Mouse (Mus musculus): ENCODE data around the gene Slc31a1. TPM values are rescaled to one million over a fixed set of nuclear protein-coding genes. Genes with fewer than 3 reads are reported as not detected.

The Slc31a1 gene
- polyA plus RNA-seq, 1 experiment from 2014 or later = 44.2 TPM

DNA sequence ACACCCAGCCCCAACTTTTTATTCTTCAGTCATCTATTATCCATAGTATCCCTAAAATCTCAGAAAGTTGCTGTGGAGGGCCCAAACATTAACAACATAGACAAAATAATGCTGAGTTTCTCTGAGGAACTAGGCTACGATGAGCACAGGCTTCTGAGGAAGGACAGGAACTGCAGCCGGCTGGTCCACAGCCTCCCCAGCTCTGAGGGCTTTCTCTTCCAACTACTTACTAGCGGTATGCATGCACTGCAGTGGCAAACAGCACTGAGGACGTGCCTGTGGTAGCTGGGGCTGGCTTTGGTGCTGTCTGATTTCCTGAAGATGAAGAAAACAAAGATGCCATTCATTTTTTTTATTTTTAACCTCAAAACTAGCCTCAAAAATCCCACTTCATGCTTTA is 14.7 kb upstream of the Slc31a1 start:
- no peaks in the 10 kb centered on the region for H3K4me1 ChIP-seq (replicated peaks)
- no peaks in the 10 kb centered on the region for H3K9me3 ChIP-seq
- no peak for ATAC-seq (ENCODE audit: low FRiP score)
- no peaks in the 10 kb centered on the region for H3K27me3 ChIP-seq
- no peak overlapping the region for H3K4me3 ChIP-seq
- peaks cover 47% of the 10 kb centered on the region for H3K36me3 ChIP-seq
- no peak overlapping the region for H3K4me2 ChIP-seq
- no peak overlapping the region for H3K9ac ChIP-seq
- no peak overlapping the region for H3K27ac ChIP-seq
- 87% methylated on average over 4 of the region's 4 CpGs for WGBS

DNA sequence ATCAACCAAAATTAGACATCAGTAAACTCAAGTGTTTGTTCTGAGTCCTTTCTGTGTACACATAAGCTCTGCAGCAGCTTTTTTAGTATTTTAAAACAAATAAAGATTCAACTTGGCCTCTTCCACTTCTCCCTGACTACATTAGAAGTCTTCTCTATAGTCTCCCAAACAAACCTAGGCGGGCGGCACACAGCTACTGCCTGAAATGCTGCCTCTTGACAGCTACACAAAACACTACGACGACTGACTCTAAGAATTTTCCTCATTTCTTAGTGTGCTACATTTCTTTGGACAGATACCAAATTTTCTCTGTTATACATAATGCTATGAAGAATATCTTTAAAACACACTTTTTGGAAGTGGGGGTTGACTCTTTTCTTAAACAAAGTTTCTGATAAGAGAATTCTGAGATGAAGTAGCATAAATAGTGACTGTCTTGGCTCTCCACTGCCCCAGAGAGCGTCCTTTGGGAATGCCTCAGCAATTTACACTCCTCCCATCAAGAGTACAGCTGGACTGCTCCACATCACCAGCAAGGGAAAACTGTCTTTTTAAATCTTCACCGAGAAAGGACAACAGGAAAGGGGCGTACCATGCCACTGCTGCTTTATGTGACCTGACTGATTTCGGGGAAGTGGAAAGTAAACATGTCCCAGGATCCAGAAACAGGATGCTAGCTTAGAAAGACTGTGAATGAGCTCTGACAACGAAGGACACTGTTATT is 12.8 kb upstream of the Slc31a1 start:
- Histone ChIP-seq H3K27me3 (no peaks in the 10 kb centered on the region), H3K4me2 (no peak overlapping the region), H3K27ac (no peak overlapping the region), H3K9ac (no peak overlapping the region), H3K36me3 (peaks cover 51% of the 10 kb centered on the region), H3K9me3 (no peaks in the 10 kb centered on the region), H3K4me1 (replicated peaks) (no peaks in the 10 kb centered on the region), H3K4me3 (no peak overlapping the region)
- 79% methylated on average over 9 of the region's 9 CpGs for WGBS
- ATAC-seq (ENCODE audit: low FRiP score) = no peak

DNA sequence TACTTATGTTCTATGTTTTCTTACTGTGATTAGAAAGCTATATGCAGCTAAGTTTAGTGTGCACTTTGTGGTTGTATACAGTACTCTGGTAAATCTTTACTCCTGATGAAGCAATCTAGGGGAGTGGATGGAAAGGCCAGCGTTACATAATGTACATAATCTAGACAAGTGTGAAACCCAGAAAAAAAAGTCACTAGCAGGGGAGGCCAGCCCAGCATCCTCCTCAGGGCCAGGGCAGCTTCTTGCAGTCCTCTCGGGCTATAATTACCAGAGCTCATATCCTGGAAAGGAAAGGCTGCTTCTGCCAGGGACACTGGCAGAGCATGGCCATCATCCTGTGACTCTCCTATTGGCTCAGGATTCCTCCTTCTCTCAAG is 12.2 kb upstream of the Slc31a1 start:
- H3K27ac ChIP-seq = peak overlapping the region; percentile 23; the same call in 1 of the 2 replicates
- H3K36me3 ChIP-seq = peaks cover 48% of the 10 kb centered on the region
- ATAC-seq (ENCODE audit: low FRiP score) = no peak
- H3K9me3 ChIP-seq = no peaks in the 10 kb centered on the region
- 81% methylated on average over 2 of the region's 2 CpGs for WGBS
- H3K4me1 ChIP-seq (replicated peaks) = no peaks in the 10 kb centered on the region
- no peak overlapping the region for H3K4me2 ChIP-seq
- no peak overlapping the region for H3K9ac ChIP-seq
- no peak overlapping the region for H3K4me3 ChIP-seq
- no peaks in the 10 kb centered on the region for H3K27me3 ChIP-seq

DNA sequence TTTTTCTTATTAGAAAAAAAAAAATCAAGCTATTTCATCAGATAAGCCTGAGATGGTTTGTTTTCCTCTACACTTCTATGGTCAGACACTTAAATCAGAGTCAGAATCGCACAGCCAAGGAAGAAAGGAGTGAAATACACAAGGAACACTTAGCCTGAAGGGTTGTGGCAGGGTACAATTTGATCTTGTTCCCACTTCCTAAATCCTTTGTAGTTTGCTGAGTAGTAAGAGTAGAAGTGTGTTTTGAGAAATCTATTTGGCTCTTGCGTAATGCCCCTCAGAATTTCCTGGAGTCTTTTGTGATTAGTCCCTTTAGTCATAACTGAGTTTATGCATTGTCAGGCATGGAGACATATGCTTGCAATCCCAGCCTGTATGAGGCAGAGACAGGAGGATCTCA is 11.2 kb upstream of the Slc31a1 start:
- 96% methylated on average over 2 of the region's 2 CpGs for WGBS
- H3K4me2 ChIP-seq = no peak overlapping the region
- H3K36me3 ChIP-seq = peaks cover 40% of the 10 kb centered on the region
- H3K27me3 ChIP-seq = no peaks in the 10 kb centered on the region
- H3K9me3 ChIP-seq = no peaks in the 10 kb centered on the region
- H3K4me3 ChIP-seq = no peak overlapping the region
- ATAC-seq (ENCODE audit: low FRiP score) = no peak
- H3K4me1 ChIP-seq (replicated peaks) = no peaks in the 10 kb centered on the region
- H3K9ac ChIP-seq = no peak overlapping the region
- H3K27ac ChIP-seq = no peak overlapping the region

DNA sequence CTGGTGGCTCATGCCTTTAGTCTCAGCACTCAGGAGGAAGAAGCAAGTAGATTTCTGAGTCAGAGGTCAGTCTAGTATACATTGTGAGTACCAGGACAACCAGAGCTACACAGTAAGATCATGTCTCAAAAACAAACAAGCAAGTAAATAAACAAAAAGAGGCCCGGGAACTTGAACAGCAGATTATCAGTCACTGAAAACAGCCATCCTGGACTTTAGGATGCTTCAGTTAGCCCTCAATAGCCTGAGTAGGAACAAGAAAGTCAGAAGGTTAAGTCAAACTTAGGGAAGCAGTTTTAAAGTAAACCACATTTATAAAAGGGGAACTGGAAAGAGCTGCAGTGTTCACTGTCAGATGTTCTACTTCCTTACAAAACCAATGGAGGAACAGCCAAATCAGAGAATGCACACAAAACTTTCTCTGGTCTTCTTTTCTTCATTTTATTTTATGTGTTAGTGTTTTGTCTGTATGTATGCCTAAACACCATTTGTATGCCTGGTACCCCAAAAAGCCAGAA is 2.8 kb upstream of the Slc31a1 start:
- H3K4me2 ChIP-seq = no peak overlapping the region
- WGBS = 92% methylated on average over 1 of the region's 1 CpGs
- H3K4me3 ChIP-seq = no peak overlapping the region
- H3K4me1 ChIP-seq (replicated peaks) = peaks cover 30% of the 10 kb centered on the region
- no peak for ATAC-seq (ENCODE audit: low FRiP score)
- no peaks in the 10 kb centered on the region; the same call in 1 of the 2 replicates for H3K36me3 ChIP-seq
- no peaks in the 10 kb centered on the region for H3K27me3 ChIP-seq
- no peaks in the 10 kb centered on the region for H3K9me3 ChIP-seq
- H3K27ac ChIP-seq = no peak overlapping the region
- no peak overlapping the region for H3K9ac ChIP-seq

DNA sequence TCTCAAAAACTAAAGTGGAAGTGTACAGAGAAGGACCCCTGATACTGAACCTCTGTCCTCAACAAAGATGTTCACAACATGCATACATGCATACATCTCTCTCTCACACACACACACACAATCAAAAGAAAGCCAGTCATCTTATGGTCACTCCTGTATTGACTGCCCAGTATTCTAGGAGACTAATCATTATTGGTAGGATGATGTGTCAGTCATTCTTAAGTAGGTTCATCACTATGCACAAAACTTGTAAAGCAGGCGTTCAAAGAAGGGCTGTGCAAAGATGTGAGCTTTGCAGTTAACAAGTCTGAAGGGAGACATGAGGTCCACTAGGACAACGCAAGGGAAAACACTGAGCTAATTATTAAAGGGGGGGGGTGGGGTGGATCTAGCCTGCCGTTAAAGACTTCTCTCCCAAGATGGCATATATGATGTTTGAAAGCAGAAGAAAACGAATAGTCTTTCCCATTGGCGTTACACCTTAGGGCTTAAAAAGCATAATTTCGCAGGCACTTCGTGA is 1.2 kb upstream of the Slc31a1 start:
- no peaks in the 10 kb centered on the region for H3K27me3 ChIP-seq
- H3K36me3 ChIP-seq = no peaks in the 10 kb centered on the region; the same call in 1 of the 2 replicates
- peak overlapping the region; percentile 87 for H3K9ac ChIP-seq
- ATAC-seq (ENCODE audit: low FRiP score) = no peak
- no peaks in the 10 kb centered on the region for H3K9me3 ChIP-seq
- 50% methylated on average over 7 of the region's 7 CpGs for WGBS
- peak overlapping the region; percentile 73 for H3K4me3 ChIP-seq
- peak overlapping the region; percentile 69 for H3K4me2 ChIP-seq
- peaks cover 30% of the 10 kb centered on the region for H3K4me1 ChIP-seq (replicated peaks)
- no peak overlapping the region for H3K27ac ChIP-seq

DNA sequence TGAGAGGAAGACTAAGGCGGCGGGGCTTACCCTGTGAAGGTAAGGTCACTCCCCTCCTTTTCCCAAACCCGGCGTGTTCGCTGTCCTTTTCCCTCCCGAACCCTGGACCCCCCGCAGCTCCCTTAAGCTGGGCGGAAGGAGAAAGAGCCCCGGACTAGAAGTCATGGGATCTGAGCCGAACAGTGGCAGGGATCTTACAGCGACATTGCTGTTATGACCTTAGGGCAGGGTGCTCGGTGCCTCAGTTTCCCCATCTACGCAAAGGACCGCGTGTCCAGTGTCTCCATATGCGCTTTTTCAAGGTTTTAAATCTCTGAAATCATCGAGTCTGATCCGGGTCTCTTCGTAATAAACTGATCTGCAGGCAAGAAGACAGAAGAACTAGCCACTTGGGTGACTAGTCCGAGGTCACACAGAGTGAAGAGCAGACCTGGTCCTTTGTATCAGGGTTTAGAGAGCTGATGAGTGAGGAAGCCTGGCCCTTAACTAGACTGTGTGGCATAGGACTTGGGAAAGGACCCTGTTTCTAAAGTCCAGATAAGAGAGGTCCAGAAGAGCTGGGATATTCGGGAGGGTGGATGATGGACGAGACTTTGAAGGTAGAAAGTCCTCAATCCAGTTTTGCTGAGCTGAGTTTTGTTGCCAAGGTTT is 403 bp downstream of the Slc31a1 start:
- ATAC-seq (ENCODE audit: low FRiP score) = peak; percentile 23; the same call in 1 of the 2 replicates
- H3K9me3 ChIP-seq = no peaks in the 10 kb centered on the region
- H3K36me3 ChIP-seq = no peaks in the 10 kb centered on the region; the same call in 1 of the 2 replicates
- no peaks in the 10 kb centered on the region for H3K27me3 ChIP-seq
- H3K4me2 ChIP-seq = peak overlapping the region; percentile 76
- under 1% methylated on average over 22 of the region's 22 CpGs for WGBS
- peak overlapping the region; percentile 73 for H3K4me3 ChIP-seq
- H3K9ac ChIP-seq = peak overlapping the region; percentile 87
- H3K4me1 ChIP-seq (replicated peaks) = peaks cover 30% of the 10 kb centered on the region
- peak overlapping the region; percentile 78 for H3K27ac ChIP-seq

DNA sequence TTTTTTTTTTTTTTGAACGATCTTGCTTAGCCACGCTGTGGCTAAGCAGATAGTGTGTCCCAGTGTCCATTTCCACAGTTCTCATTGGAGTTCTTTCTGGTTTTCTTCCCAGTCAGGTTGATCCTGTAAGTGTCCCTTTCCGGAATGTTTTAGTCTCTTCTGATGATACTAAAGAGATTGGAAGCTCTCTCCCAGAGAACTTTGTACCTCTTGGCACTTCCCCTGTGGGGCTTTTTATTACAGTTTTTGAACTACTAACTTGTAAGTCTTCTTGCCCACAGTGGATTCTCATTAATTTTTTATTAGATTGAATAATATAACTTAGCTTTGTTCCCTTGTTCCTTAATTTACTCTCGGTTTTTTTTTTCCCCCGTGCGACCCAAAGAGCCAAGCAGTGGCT is 1.0 kb downstream of the Slc31a1 start:
- Histone ChIP-seq H3K9me3 (no peaks in the 10 kb centered on the region), H3K27ac (no peak overlapping the region), H3K27me3 (no peaks in the 10 kb centered on the region), H3K9ac (peak overlapping the region; percentile 87), H3K36me3 (no peaks in the 10 kb centered on the region; the same call in 1 of the 2 replicates), H3K4me2 (peak overlapping the region; percentile 76), H3K4me1 (replicated peaks) (peaks cover 30% of the 10 kb centered on the region), H3K4me3 (peak overlapping the region; percentile 73)
- 56% methylated on average over 6 of the region's 6 CpGs for WGBS
- no peak for ATAC-seq (ENCODE audit: low FRiP score)

DNA sequence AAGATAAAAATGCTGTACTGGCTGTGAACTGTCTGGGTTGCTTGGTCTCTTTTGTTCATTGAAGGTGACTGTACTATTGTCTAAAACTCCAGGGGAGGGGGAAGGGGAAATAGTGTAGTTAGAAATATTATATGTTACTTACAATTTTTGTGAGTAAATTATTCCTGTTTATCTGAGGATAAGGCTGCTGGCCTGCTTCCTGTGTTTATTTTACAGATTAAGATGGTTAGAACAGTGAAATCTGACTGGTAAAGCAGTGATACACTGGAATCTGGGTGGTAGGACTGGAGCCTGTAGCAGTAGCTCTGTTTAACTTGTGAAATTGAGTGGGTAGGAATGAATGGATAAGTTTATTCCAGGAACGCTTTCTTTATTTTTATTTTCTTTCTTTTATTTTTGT is 1.5 kb downstream of the Slc31a1 start:
- H3K4me3 ChIP-seq = peak overlapping the region; percentile 73
- WGBS = 95% methylated on average over 1 of the region's 1 CpGs
- peak overlapping the region; percentile 76 for H3K4me2 ChIP-seq
- no peak for ATAC-seq (ENCODE audit: low FRiP score)
- H3K9ac ChIP-seq = peak overlapping the region; percentile 87
- H3K27ac ChIP-seq = no peak overlapping the region
- no peaks in the 10 kb centered on the region for H3K9me3 ChIP-seq
- H3K4me1 ChIP-seq (replicated peaks) = peaks cover 30% of the 10 kb centered on the region
- H3K27me3 ChIP-seq = no peaks in the 10 kb centered on the region
- no peaks in the 10 kb centered on the region for H3K36me3 ChIP-seq

DNA sequence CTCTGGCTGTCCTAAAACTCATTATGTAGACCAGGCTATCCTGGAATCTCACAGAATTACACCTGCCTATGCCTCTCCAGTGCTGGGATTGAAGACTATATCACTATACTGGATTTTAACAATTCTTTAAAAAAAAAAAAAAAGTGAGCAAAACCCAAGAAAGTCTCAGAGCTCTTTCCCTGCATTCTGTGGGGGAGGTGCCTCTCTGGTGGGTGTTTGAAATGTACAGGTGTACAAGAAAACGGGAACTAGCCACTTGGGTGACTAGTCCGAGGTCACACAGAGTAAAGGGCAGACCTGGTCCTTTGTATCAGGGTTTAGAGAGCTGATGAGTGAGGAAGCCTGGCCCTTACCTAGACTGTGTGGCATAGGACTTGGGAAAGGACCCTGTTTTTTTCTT is 1.9 kb downstream of the Slc31a1 start:
- no peak overlapping the region for H3K9ac ChIP-seq
- no peaks in the 10 kb centered on the region for H3K36me3 ChIP-seq
- WGBS = 90% methylated on average over 2 of the region's 2 CpGs
- no peak for ATAC-seq (ENCODE audit: low FRiP score)
- no peaks in the 10 kb centered on the region for H3K27me3 ChIP-seq
- no peak overlapping the region for H3K27ac ChIP-seq
- peaks cover 30% of the 10 kb centered on the region for H3K4me1 ChIP-seq (replicated peaks)
- no peak overlapping the region for H3K4me3 ChIP-seq
- no peaks in the 10 kb centered on the region for H3K9me3 ChIP-seq
- H3K4me2 ChIP-seq = no peak overlapping the region

DNA sequence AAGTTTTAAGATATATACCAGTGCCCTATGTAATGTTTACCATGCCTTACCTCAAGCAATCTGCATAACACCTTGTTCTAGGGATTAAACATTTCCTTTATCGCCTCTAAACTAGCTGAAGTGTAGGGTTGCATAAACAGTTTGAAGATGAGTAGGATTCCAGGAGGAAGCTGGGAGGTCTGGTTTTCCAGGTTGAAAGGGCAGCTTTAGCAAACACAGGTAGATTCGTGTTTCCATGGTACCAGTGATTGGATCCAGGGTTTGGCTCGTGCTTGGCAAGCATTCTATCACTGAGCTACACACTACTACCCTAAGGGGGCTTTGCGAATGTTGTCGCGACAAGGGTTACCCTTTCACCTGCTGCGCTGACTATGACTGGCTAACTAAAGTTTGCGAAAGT is 3.8 kb downstream of the Slc31a1 start:
- no peak overlapping the region for H3K9ac ChIP-seq
- WGBS = 92% methylated on average over 8 of the region's 8 CpGs
- H3K27me3 ChIP-seq = no peaks in the 10 kb centered on the region
- H3K9me3 ChIP-seq = no peaks in the 10 kb centered on the region
- peaks cover 22% of the 10 kb centered on the region for H3K4me1 ChIP-seq (replicated peaks)
- H3K4me2 ChIP-seq = no peak overlapping the region
- ATAC-seq (ENCODE audit: low FRiP score) = no peak
- H3K27ac ChIP-seq = no peak overlapping the region
- no peak overlapping the region for H3K4me3 ChIP-seq
- H3K36me3 ChIP-seq = no peaks in the 10 kb centered on the region

DNA sequence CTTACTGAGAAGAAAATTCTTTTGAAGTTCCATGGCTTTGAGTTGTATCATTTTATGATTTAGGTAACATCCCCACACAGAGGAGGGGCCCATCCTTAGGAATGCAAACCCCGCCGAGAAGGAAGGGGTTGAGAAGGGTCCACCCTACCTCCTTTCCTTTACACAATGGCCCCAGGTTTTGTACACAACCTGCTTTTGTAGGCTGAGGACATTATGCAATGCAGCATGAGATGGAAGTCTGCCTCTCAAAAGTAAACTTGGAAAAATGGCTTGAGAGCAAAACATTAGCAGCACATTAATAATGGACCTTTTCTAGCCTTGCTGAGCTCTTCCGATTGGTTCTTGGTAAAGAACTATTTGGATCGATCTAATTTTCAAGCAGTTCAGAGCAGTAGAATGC is 5.8 kb downstream of the Slc31a1 start:
- peaks cover 12% of the 10 kb centered on the region for H3K4me1 ChIP-seq (replicated peaks)
- H3K36me3 ChIP-seq = no peaks in the 10 kb centered on the region
- no peak overlapping the region for H3K9ac ChIP-seq
- WGBS = 83% methylated on average over 4 of the region's 4 CpGs
- H3K4me3 ChIP-seq = no peak overlapping the region
- no peaks in the 10 kb centered on the region for H3K9me3 ChIP-seq
- no peak overlapping the region for H3K27ac ChIP-seq
- no peaks in the 10 kb centered on the region for H3K27me3 ChIP-seq
- no peak for ATAC-seq (ENCODE audit: low FRiP score)
- H3K4me2 ChIP-seq = no peak overlapping the region

Measured in hindbrain, embryonic 13.5 days (tissue).